Mouse (Mus musculus): ENCODE data around the gene Astn2. TPM values are rescaled to one million over a fixed set of nuclear protein-coding genes. Genes with fewer than 3 reads are reported as not detected.

Astn2 gene
- total and polyA plus RNA-seq, 3 experiments = not detected

DNA sequence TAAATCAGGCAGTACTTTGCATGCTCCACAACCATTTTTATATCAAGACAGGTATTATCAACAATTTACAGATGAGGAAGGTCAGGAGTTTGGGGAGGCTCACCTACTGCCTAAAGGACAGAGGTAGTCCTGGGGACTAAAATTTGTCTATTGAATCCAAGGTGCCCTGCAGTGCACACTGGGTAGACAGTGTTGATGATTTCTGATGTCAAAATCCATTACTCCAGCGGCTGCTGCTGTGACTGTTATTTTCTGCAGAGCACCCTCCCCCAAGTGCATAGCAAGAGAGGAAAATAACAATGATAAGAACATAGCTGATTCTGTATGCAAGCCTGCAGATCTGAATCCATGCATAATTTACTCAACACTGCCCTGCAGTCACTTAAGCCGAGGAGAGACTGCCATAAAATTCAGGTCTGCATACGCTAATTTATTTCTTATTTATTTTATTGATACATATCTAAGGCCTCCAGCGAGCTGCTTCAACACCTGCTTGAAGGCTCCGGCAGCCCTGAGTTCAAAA lies 660.3 kb downstream of the Astn2 start:
- no peak for TF ChIP-seq SMC3 (IDR thresholded peaks at IDR 0.05; ENCODE audit: low read depth, low read length)
- no peak for DNase-seq (ENCODE audit: low read depth, low spot score)
- Histone ChIP-seq H3K27me3 (ENCODE audit: control insufficient read depth in 1 of 2, insufficient read depth in 2 of 2, low read length in 2 of 2) (no peaks in the 10 kb centered on the region), H3K36me3 (ENCODE audit: control insufficient read depth in 1 of 2, insufficient read depth in 2 of 2, low read length in 2 of 2) (no peaks in the 10 kb centered on the region), H3K27ac (ENCODE audit: control insufficient read depth, low read depth, low read length) (no peak overlapping the region), H3K4me1 (ENCODE audit: control insufficient read depth in 1 of 2, insufficient read depth in 2 of 2, low read length in 2 of 2) (no peaks in the 10 kb centered on the region), H3K9me3 (replicated peaks; ENCODE audit: insufficient read depth, low read length) (no peaks in the 10 kb centered on the region), H3K4me3 (ENCODE audit: control insufficient read depth in 1 of 2, insufficient read depth in 1 of 2, low read depth in 2 of 2, low read length in 2 of 2) (no peak overlapping the region), H3K9ac (ENCODE audit: control insufficient read depth, low read depth, low read length, poor library complexity, severe bottlenecking) (no peak overlapping the region), H3K79me2 (ENCODE audit: control insufficient read depth, insufficient read depth, low read length, poor library complexity) (no peaks in the 10 kb centered on the region)

DNA sequence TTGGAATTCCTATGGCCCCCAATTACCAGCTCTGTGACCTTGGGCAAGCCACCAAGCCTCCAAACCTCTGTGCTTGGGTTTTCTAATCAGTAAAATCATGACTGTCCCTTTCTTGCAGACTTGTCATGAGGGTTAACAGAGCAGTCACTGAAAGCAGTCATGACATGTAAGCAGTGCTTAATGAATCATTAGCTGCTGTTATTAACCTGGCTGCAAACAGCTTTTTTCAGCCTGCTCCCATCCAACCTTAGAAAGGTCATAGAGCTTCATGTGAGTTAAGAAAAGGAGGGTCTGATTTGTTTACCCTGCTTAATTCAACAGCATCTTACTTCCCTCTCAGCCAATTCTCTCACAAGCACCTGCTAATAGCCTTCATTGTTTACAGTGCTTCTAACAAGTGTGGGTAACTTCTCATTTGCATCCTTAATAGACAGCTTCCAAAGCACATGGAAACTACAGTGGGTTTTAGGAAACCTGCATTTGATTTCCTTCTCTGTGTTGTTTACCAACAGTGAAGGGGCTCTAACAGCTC lies 661.2 kb downstream of the Astn2 start:
- H3K4me1 ChIP-seq (ENCODE audit: control insufficient read depth in 1 of 2, insufficient read depth in 2 of 2, low read length in 2 of 2) = no peaks in the 10 kb centered on the region
- H3K9me3 ChIP-seq (replicated peaks; ENCODE audit: insufficient read depth, low read length) = no peaks in the 10 kb centered on the region
- no peaks in the 10 kb centered on the region for H3K36me3 ChIP-seq (ENCODE audit: control insufficient read depth in 1 of 2, insufficient read depth in 2 of 2, low read length in 2 of 2)
- H3K9ac ChIP-seq (ENCODE audit: control insufficient read depth, low read depth, low read length, poor library complexity, severe bottlenecking) = no peak overlapping the region
- H3K4me3 ChIP-seq (ENCODE audit: control insufficient read depth in 1 of 2, insufficient read depth in 1 of 2, low read depth in 2 of 2, low read length in 2 of 2) = no peak overlapping the region
- H3K79me2 ChIP-seq (ENCODE audit: control insufficient read depth, insufficient read depth, low read length, poor library complexity) = no peaks in the 10 kb centered on the region
- no peaks in the 10 kb centered on the region for H3K27me3 ChIP-seq (ENCODE audit: control insufficient read depth in 1 of 2, insufficient read depth in 2 of 2, low read length in 2 of 2)
- TF ChIP-seq CTCF (IDR thresholded peaks at IDR 0.05 in 2 of 3, conservative IDR thresholded peaks at IDR 0.05 in 1 of 3; ENCODE audit: control insufficient read depth in 1 of 3, insufficient read depth in 1 of 3, low read depth in 2 of 3, low read length in 3 of 3, poor library complexity in 1 of 3, severe bottlenecking in 1 of 3) (no peak), MEF2A (IDR thresholded peaks at IDR 0.05; ENCODE audit: extremely low read depth, insufficient replicate concordance, low read depth, low read length, poor library complexity, severe bottlenecking) (no peak), EP300 (IDR thresholded peaks at IDR 0.05; ENCODE audit: low read depth in 1 of 2, low read length in 2 of 2) (no peak), NELFE (IDR thresholded peaks at IDR 0.05; ENCODE audit: low read depth, low read length) (no peak), SIN3A (IDR thresholded peaks at IDR 0.05; ENCODE audit: low read length) (no peak)
- DNase-seq (ENCODE audit: low read depth, low spot score) = no peak
- H3K27ac ChIP-seq (ENCODE audit: control insufficient read depth, low read depth, low read length) = no peak overlapping the region

DNA sequence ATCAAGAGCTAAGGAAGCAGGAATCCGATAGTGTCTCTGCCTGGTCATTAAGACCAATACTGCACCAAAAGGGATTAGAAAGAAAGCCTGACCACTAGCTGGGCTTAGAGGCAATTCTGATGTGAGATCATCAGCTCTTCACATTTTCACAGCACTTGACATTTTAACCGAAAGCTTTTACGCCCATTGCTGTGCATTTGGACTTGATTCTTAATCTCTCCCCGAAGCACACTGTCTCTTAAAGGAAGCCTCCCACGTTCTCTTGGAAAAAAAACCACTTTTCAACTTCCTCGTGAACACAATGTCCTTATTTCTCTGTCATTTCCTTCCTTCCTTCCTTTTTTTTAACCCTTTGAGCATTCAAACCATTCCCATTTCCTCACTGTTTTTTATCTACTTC lies 680.0 kb downstream of the Astn2 start:
- TF ChIP-seq SIN3A (IDR thresholded peaks at IDR 0.05; ENCODE audit: low read length) (no peak), ZNF384 (IDR thresholded peaks at IDR 0.05; ENCODE audit: low read depth, low read length) (no peak), MXI1 (IDR thresholded peaks at IDR 0.05; ENCODE audit: low read depth, low read length) (no peak)
- Histone ChIP-seq H3K36me3 (ENCODE audit: control insufficient read depth in 1 of 2, insufficient read depth in 2 of 2, low read length in 2 of 2) (no peaks in the 10 kb centered on the region), H3K79me2 (ENCODE audit: control insufficient read depth, insufficient read depth, low read length, poor library complexity) (no peaks in the 10 kb centered on the region), H3K27ac (ENCODE audit: control insufficient read depth, low read depth, low read length) (no peak overlapping the region), H3K27me3 (ENCODE audit: control insufficient read depth in 1 of 2, insufficient read depth in 2 of 2, low read length in 2 of 2) (no peaks in the 10 kb centered on the region), H3K4me3 (ENCODE audit: control insufficient read depth in 1 of 2, insufficient read depth in 1 of 2, low read depth in 2 of 2, low read length in 2 of 2) (no peak overlapping the region), H3K9ac (ENCODE audit: control insufficient read depth, low read depth, low read length, poor library complexity, severe bottlenecking) (no peak overlapping the region), H3K4me1 (ENCODE audit: control insufficient read depth in 1 of 2, insufficient read depth in 2 of 2, low read length in 2 of 2) (no peaks in the 10 kb centered on the region), H3K9me3 (replicated peaks; ENCODE audit: insufficient read depth, low read length) (no peaks in the 10 kb centered on the region)
- DNase-seq (ENCODE audit: low read depth, low spot score) = no peak

DNA sequence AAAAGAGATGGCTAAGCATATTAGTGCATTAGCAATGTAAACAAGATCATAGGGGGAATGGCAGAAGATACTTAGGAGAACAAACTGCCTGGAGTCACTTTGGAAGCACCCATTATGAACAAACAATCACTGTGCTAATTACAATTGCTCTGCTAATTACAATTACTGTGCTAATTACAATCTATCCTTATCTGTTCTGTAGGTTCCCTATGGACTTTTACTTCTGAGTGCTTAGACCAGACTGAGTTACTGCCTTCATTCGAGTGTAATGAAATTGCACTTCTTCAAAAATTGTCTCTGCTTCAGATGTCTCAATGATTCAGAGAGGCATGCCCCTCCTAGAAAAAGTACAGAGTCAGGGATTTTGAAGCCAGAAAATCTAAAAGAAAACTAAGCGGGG lies 684.8 kb downstream of the Astn2 start:
- H3K9me3 ChIP-seq (replicated peaks; ENCODE audit: insufficient read depth, low read length) = no peaks in the 10 kb centered on the region
- H3K79me2 ChIP-seq (ENCODE audit: control insufficient read depth, insufficient read depth, low read length, poor library complexity) = no peaks in the 10 kb centered on the region
- TF ChIP-seq ZC3H11A (IDR thresholded peaks at IDR 0.05; ENCODE audit: low read depth, low read length) (no peak), ZNF384 (IDR thresholded peaks at IDR 0.05; ENCODE audit: low read depth, low read length) (no peak), MAFK (IDR thresholded peaks at IDR 0.05; ENCODE audit: borderline replicate concordance, low read depth, low read length) (no peak), NRF1 (IDR thresholded peaks at IDR 0.05; ENCODE audit: insufficient read depth, low read depth, low read length, poor library complexity, severe bottlenecking) (no peak), BHLHE40 (IDR thresholded peaks at IDR 0.05; ENCODE audit: borderline replicate concordance, low read depth, low read length) (no peak), MAZ (IDR thresholded peaks at IDR 0.05; ENCODE audit: low read depth, low read length) (no peak), CHD2 (IDR thresholded peaks at IDR 0.05; ENCODE audit: low read length) (no peak), EP300 (IDR thresholded peaks at IDR 0.05; ENCODE audit: low read depth in 1 of 2, low read length in 2 of 2) (no peak), TCF12 (IDR thresholded peaks at IDR 0.05; ENCODE audit: low read depth, low read length) (no peak)
- no peak for DNase-seq (ENCODE audit: low read depth, low spot score)
- H3K27ac ChIP-seq (ENCODE audit: control insufficient read depth, low read depth, low read length) = no peak overlapping the region
- H3K9ac ChIP-seq (ENCODE audit: control insufficient read depth, low read depth, low read length, poor library complexity, severe bottlenecking) = no peak overlapping the region
- H3K36me3 ChIP-seq (ENCODE audit: control insufficient read depth in 1 of 2, insufficient read depth in 2 of 2, low read length in 2 of 2) = no peaks in the 10 kb centered on the region
- H3K4me3 ChIP-seq (ENCODE audit: control insufficient read depth in 1 of 2, insufficient read depth in 1 of 2, low read depth in 2 of 2, low read length in 2 of 2) = no peak overlapping the region
- no peaks in the 10 kb centered on the region for H3K27me3 ChIP-seq (ENCODE audit: control insufficient read depth in 1 of 2, insufficient read depth in 2 of 2, low read length in 2 of 2)
- no peaks in the 10 kb centered on the region for H3K4me1 ChIP-seq (ENCODE audit: control insufficient read depth in 1 of 2, insufficient read depth in 2 of 2, low read length in 2 of 2)

All from MEL (cell line).